Mouse (Mus musculus) heart, adult 8-10 months (tissue): Measurements from ENCODE around the gene Kbtbd4. TPM values are rescaled to one million over a fixed set of nuclear protein-coding genes. Genes with fewer than 3 reads are reported as not detected.

Experiments
- DNase-seq: peaks from one replicate; pipeline ENCODE4 v3.0.0; 2022; ENCODE audit warnings: low spot score
- total RNA-seq, 4 experiments: library from RNA; stranded (reverse); gene quantifications; 2 replicates each; pipeline ENCODE4 v1.2.4; 2022

The Kbtbd4 gene
- total RNA-seq, 4 experiments from 2014 or later: 21.7 to 28.3 (median 24.5) TPM

DNA sequence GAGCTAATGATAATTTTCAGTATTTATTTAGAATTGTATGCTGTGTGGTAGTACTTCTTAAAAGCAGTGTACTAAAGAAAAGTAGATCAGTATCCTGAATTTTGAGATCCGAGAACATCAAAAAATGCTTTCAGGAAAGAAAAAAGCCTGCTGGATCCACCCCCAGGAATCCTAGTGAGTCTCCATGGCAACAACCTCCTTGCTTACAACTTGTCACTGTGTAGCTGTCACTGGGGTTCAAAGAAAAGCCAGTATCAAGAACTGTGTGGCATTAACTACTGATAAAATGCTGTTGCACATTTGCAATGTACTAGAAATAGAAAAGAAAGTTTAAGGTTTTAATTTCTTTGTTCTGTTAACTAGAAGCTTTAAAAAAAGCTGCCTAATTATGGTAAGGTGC lies 51.5 kb downstream of the Kbtbd4 start:
- DNase-seq: no peak

DNA sequence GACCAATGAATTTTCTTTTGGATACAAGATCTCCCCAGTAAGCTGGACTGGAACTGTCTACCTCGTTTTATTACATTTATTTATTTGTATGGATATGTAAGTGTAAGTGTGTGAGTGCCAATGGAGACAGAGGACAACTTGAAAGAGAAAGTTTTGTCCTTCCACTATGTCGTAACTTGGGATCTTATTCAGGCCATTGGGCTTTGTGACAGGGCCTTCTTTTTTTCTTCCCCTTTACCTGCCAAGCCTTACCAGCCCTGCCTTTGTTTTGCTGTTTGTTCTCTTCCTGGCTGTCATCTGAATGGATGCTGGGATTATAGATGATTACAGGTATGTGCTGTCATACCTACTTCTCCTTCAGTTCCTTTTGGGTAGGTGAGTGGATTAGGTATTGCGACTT lies 54.3 kb downstream of the Kbtbd4 start:
- no peak for DNase-seq

DNA sequence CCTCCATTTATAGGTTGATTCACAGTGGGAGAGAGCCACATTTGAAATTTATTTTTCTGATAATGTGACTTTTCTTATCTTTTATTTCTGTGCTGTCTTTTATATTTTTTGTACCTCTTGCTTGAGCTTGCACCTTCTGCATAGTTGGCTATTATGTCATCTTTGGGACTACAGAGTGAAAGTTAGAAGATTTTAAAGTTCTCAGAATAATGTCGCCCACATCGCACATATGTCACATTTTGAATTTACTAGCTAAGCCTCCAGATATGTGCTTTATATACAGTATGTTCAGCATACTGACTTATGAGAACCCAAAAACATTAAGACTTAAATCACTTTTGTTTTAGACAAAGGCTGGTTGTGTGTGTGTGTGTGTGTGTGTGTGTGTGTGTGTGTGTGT lies 55.5 kb downstream of the Kbtbd4 start:
- no peak for DNase-seq

Other genes with a start within 250 kb of the Kbtbd4 start
- gene Nup160, start 227.5 kb upstream of the Kbtbd4 start, total RNA-seq: 10 to 100 TPM in 3 of 4 experiments, 1 to 10 TPM in 1; 9.6 to 14.1 (median 13.6) TPM
- 10 to 100 TPM; 11.1 to 18.2 (median 14.5) TPM for gene Fnbp4, start 159.4 kb upstream of the Kbtbd4 start, total RNA-seq
- 1 to 10 TPM; 1.0 to 2.4 (median 1.6) TPM for gene Agbl2, start 122.0 kb upstream of the Kbtbd4 start, total RNA-seq
- gene Mtch2, start 57.6 kb upstream of the Kbtbd4 start, total RNA-seq: 100 to 1,000 TPM; 165 to 183 (median 182) TPM
- gene C1qtnf4, start 18.9 kb upstream of the Kbtbd4 start, total RNA-seq: 1 to 10 TPM; 2.6 to 4.9 (median 3.5) TPM
- gene Ndufs3, start 87 bp downstream of the Kbtbd4 start, total RNA-seq: 1,000 to 10,000 TPM in 1 of 4 experiments, 100 to 1,000 TPM in 3; 876 to 1,074 (median 969) TPM
- gene Celf1, start 35.6 kb downstream of the Kbtbd4 start, total RNA-seq: 10 to 100 TPM; 68.9 to 76.7 (median 74.4) TPM
- 10 to 100 TPM; 15.4 to 19.4 (median 16.4) TPM for gene Rapsn, start 130.9 kb downstream of the Kbtbd4 start, total RNA-seq
- gene Psmc3, start 149.3 kb downstream of the Kbtbd4 start, total RNA-seq: 100 to 1,000 TPM; 192 to 274 (median 220) TPM
- 10 to 100 TPM; 19.0 to 26.0 (median 23.6) TPM for gene Slc39a13, start 165.7 kb downstream of the Kbtbd4 start, total RNA-seq
- 1 to 10 TPM; 2.8 to 6.1 (median 3.2) TPM for gene Spi1, start 177.7 kb downstream of the Kbtbd4 start, total RNA-seq
- gene Mybpc3, start 213.4 kb downstream of the Kbtbd4 start, total RNA-seq: 1,000 to 10,000 TPM; 1,514 to 2,177 (median 1,722) TPM